Comparison of ENCODE assay signal across 10 mouse cellular contexts in genomic region chr9:70088041-70088785, GRCm38 (mm10). TPM values are rescaled to one million over a fixed set of nuclear protein-coding genes. Genes with fewer than 3 reads are reported as not detected.
DNase-seq lines count a peak whose midpoint lies in the region; ATAC-seq lines count a peak whose summit lies in the region.
"Had no signal": no experiment of that assay in that cellular context is flagged by ENCODE, and none has a peak within 500 bp of the region (broad histone marks: within the 10 kb centered on the region; RNA-seq: fewer than 3 reads in every experiment).

No protein-coding gene starts in this region.

- no peak overlapping the region for H3K9ac ChIP-seq in stomach, embryonic 15.5 days
- H3K9ac ChIP-seq: midbrain, embryonic 12.5 days had no signal

- H3K36me3 ChIP-seq in stomach, embryonic 15.5 days, result no peaks in the 10 kb centered on the region
- no peaks in the 10 kb centered on the region for H3K36me3 ChIP-seq in midbrain, embryonic 10.5 days
- H3K36me3 ChIP-seq: midbrain, embryonic 12.5 days had no signal

- ATAC-seq in stomach, embryonic 15.5 days (ENCODE audit: insufficient read depth, low FRiP score, low read depth), result peak; percentile 39; the same call in 1 of the 2 replicates

- 48% methylated on average over 19 of the region's 19 CpGs for WGBS in stomach, embryonic 15.5 days
- WGBS in midbrain, embryonic 10.5 days, result 87% methylated on average over 19 of the region's 19 CpGs

- H3K4me1 ChIP-seq in stomach, embryonic 15.5 days, result peaks cover 3% of the 10 kb centered on the region; the same call in 1 of the 2 replicates
- 0 out of 2 replicates have a peak, but pooled peaks cover 4% of the 10 kb centered on the region for H3K4me1 ChIP-seq in midbrain, embryonic 10.5 days
- H3K4me1 ChIP-seq: midbrain, embryonic 12.5 days had no signal

- H3K27ac ChIP-seq in stomach, embryonic 15.5 days, result 0 out of 2 replicates have a peak overlapping the region, but pooled peaks have one; percentile 23
- H3K27ac ChIP-seq in midbrain, embryonic 10.5 days (replicated peaks), result no peak overlapping the region
- H3K27ac ChIP-seq: midbrain, embryonic 12.5 days had no signal

- no peaks in the 10 kb centered on the region for H3K27me3 ChIP-seq in stomach, embryonic 15.5 days (replicated peaks)
- no peaks in the 10 kb centered on the region for H3K27me3 ChIP-seq in midbrain, embryonic 10.5 days (ENCODE audit: low read depth, poor library complexity, severe bottlenecking)
- H3K27me3 ChIP-seq: midbrain, embryonic 12.5 days had no signal

- DNase-seq in heart, adult 18-20 months, result peak; percentile 18 to 30
- no peak for DNase-seq in heart, adult 8-10 months (ENCODE audit: low spot score)
- peak; percentile 59 for DNase-seq in right cerebral cortex, adult 18-20 months
- no peak for DNase-seq in right cerebral cortex, postnatal 25 days
- DNase-seq in layer of hippocampus, postnatal 14 days (ENCODE audit: low spot score in 2 of 2), result peak; percentile 24 to 54
- no peak for DNase-seq in urinary bladder, postnatal 4 days (ENCODE audit: low spot score in 2 of 2)
- DNase-seq in midbrain, embryonic 10.5 days (ENCODE audit: low spot score), result no peak

- H3K9me3 ChIP-seq in stomach, embryonic 15.5 days, result no peaks in the 10 kb centered on the region
- H3K9me3 ChIP-seq in midbrain, embryonic 10.5 days (replicated peaks), result no peaks in the 10 kb centered on the region
- H3K9me3 ChIP-seq: midbrain, embryonic 12.5 days had no signal

- no peak overlapping the region for H3K4me3 ChIP-seq in stomach, embryonic 15.5 days (replicated peaks)
- H3K4me3 ChIP-seq in midbrain, embryonic 10.5 days, result no peak overlapping the region
- H3K4me3 ChIP-seq: midbrain, embryonic 12.5 days had no signal

- no peak overlapping the region for H3K4me2 ChIP-seq in stomach, embryonic 15.5 days
- H3K4me2 ChIP-seq: midbrain, embryonic 12.5 days had no signal

RNA-seq across cellular contexts. Expression of gene Gcnt3, which starts 50.3 kb away (rescaled TPM):
- not detected for total RNA-seq in heart, adult 18-20 months (2021)
- total RNA-seq in heart, adult 8-10 months (2022), result under 1 TPM in 2 of 4 experiments, not detected in 2; 0.09 to 0.14 TPM
- not detected for total RNA-seq in layer of hippocampus, postnatal 14 days (2021)
- 12.0 and 12.6 TPM in 2 replicates for polyA plus RNA-seq in stomach, embryonic 15.5 days (2015; fragmentation: Nextera tagmentation; extraction: Ambion mirVana)
- polyA plus RNA-seq in midbrain, embryonic 10.5 days (2016; fragmentation: Nextera tagmentation; extraction: Ambion mirVana), result not detected in 2 replicates
- total RNA-seq: heart, postnatal 36 days had no signal
- polyA plus RNA-seq: midbrain, embryonic 12.5 days had no signal

RNA-seq across cellular contexts. Expression of gene Fam81a, which starts 54.1 kb away (rescaled TPM):
- 10 to 100 TPM; 32.8 to 34.6 TPM for total RNA-seq in heart, adult 18-20 months (2021)
- 10 to 100 TPM; 34.2 to 49.1 (median 41.7) TPM for total RNA-seq in heart, adult 8-10 months (2022)
- total RNA-seq in layer of hippocampus, postnatal 14 days (2021), result 100 to 1,000 TPM; 102 to 104 TPM
- polyA plus RNA-seq in stomach, embryonic 15.5 days (2015; fragmentation: Nextera tagmentation; extraction: Ambion mirVana), result 16.2 and 16.7 TPM in 2 replicates
- polyA plus RNA-seq in midbrain, embryonic 10.5 days (2016; fragmentation: Nextera tagmentation; extraction: Ambion mirVana), result 6.1 and 8.5 TPM in 2 replicates

Comparison
In these comparisons a context has a peak if more than half of its experiments do, and no peak if none do; other contexts are left out.
1. DNase-seq: peak in heart, adult 18-20 months (2 of 2), right cerebral cortex, adult 18-20 months (single experiment) and layer of hippocampus, postnatal 14 days (2 of 2); none in heart, adult 8-10 months (single experiment), right cerebral cortex, postnatal 25 days (single experiment), urinary bladder, postnatal 4 days (0 of 2) and midbrain, embryonic 10.5 days (single experiment).